9 mouse cellular contexts compared by ENCODE assay signal in the genomic region with DNA sequence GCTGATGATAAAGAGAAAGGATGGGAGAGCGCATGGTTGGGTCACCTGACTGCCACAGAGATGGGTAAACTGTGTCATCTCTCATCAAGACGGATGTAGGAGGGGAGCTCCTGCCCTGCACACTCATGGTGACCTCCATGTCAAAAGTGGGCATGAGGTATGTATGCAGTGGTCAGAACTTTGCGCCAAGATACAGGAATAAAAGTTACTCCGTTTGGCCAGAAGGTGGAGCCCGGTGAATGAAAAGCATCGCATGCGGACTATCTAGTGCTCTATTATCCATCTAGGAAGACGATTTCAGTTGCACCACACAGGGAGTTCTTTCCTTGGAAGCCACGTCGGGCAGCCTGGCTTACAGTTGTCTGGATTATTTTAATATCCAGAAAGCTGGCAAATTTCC. TPM values are rescaled to one million over a fixed set of nuclear protein-coding genes. Genes with fewer than 3 reads are reported as not detected.
A peak's percentile ranks its signal among the peaks of the same experiment; 100 is the strongest.
DNase-seq lines count a peak whose midpoint lies in the region; ATAC-seq and TF ChIP-seq lines count a peak whose summit lies in the region.
"Had no signal": no experiment of that assay in that cellular context is flagged by ENCODE, and none has a peak within 500 bp of the region (broad histone marks: within the 10 kb centered on the region; RNA-seq: fewer than 3 reads in every experiment).

No protein-coding gene starts in this region.

- no peak overlapping the region for H3K9ac ChIP-seq in hindbrain, embryonic 16.5 days (ENCODE audit: low read depth, low read length)
- no peak overlapping the region for H3K9ac ChIP-seq in midbrain, embryonic 12.5 days (replicated peaks)
- H3K9ac ChIP-seq: lung, embryonic 15.5 days had no signal

- no peaks in the 10 kb centered on the region for H3K4me1 ChIP-seq in heart, embryonic 10.5 days
- no peaks in the 10 kb centered on the region for H3K4me1 ChIP-seq in hindbrain, embryonic 16.5 days (ENCODE audit: control insufficient read depth, insufficient read depth, low read depth, low read length)
- H3K4me1 ChIP-seq in midbrain, embryonic 12.5 days, result no peaks in the 10 kb centered on the region
- H3K4me1 ChIP-seq: lung, embryonic 15.5 days had no signal

- peak; percentile 68 for TF ChIP-seq CTCF in left cerebral cortex, adult 2 months (IDR thresholded peaks at IDR 0.05)

- intact Hi-C loops in heart, postnatal 36 days (cut with DNase I), result loop anchor here (1.0 kb wide), 1 partner anchor 64 kb away; no protein-coding TSS in a partner anchor
- intact Hi-C loops in left cerebral cortex, adult 2 months (cut with DNase I), result loop anchor here (1.0 kb wide), 1 partner anchor 58 kb away; no protein-coding TSS in a partner anchor

- no peaks in the 10 kb centered on the region for H3K27me3 ChIP-seq in heart, embryonic 10.5 days (ENCODE audit: insufficient read depth, poor library complexity, severe bottlenecking)
- H3K27me3 ChIP-seq in hindbrain, embryonic 16.5 days (replicated peaks; ENCODE audit: control insufficient read depth, insufficient read depth, low read length), result no peaks in the 10 kb centered on the region
- no peaks in the 10 kb centered on the region for H3K27me3 ChIP-seq in midbrain, embryonic 12.5 days
- H3K27me3 ChIP-seq: lung, embryonic 15.5 days had no signal

- H3K4me3 ChIP-seq in heart, embryonic 10.5 days, result no peak overlapping the region
- H3K4me3 ChIP-seq in hindbrain, embryonic 16.5 days (ENCODE audit: low read length), result no peak overlapping the region
- H3K4me3 ChIP-seq in left cerebral cortex, adult 2 months, result no peak overlapping the region
- H3K4me3 ChIP-seq in midbrain, embryonic 12.5 days, result no peak overlapping the region
- H3K4me3 ChIP-seq: lung, embryonic 15.5 days had no signal

- no peak overlapping the region for H3K27ac ChIP-seq in heart, embryonic 10.5 days
- H3K27ac ChIP-seq in hindbrain, embryonic 16.5 days (ENCODE audit: low read depth, low read length), result no peak overlapping the region
- no peak overlapping the region for H3K27ac ChIP-seq in left cerebral cortex, adult 2 months
- H3K27ac ChIP-seq in midbrain, embryonic 12.5 days (replicated peaks), result no peak overlapping the region
- H3K27ac ChIP-seq: lung, embryonic 15.5 days had no signal

- H3K9me3 ChIP-seq in heart, embryonic 10.5 days, result no peaks in the 10 kb centered on the region
- H3K9me3 ChIP-seq in hindbrain, embryonic 16.5 days (ENCODE audit: control insufficient read depth, low read length), result no peaks in the 10 kb centered on the region
- no peaks in the 10 kb centered on the region for H3K9me3 ChIP-seq in midbrain, embryonic 12.5 days
- H3K9me3 ChIP-seq: lung, embryonic 15.5 days had no signal

- ATAC-seq in hindbrain, embryonic 16.5 days, result 0 out of 2 replicates have a peak, but pooled peaks have one; percentile 45
- ATAC-seq in midbrain, embryonic 12.5 days (ENCODE audit: low FRiP score, low read depth), result 0 out of 2 replicates have a peak, but pooled peaks have one; percentile 16

- WGBS in heart, embryonic 10.5 days, result 12% methylated on average over 10 of the region's 10 CpGs
- WGBS in hindbrain, embryonic 16.5 days, result 8% methylated on average over 10 of the region's 10 CpGs
- 11% methylated on average over 10 of the region's 10 CpGs for WGBS in midbrain, embryonic 12.5 days

- no peak overlapping the region for H3K4me2 ChIP-seq in hindbrain, embryonic 16.5 days (ENCODE audit: low read length)
- H3K4me2 ChIP-seq in midbrain, embryonic 12.5 days (replicated peaks), result no peak overlapping the region
- H3K4me2 ChIP-seq: lung, embryonic 15.5 days had no signal

- peak; percentile 5 to 16 for DNase-seq in heart, postnatal 36 days
- no peak for DNase-seq in heart, embryonic 10.5 days (ENCODE audit: low spot score)
- peak; percentile 24 for DNase-seq in Muller cell, postnatal 12 days (ENCODE audit: inconsistent ontology term)
- DNase-seq in cerebellum, postnatal 36 days, result peak; percentile 10 to 23
- DNase-seq in left cerebral cortex, adult 2 months (ENCODE audit: extremely low spot score in 1 of 2, low spot score in 2 of 2), result peak; percentile 37 to 52
- peak; percentile 27 for DNase-seq in telencephalon, adult 2 months (ENCODE audit: low read depth, low spot score)

- H3K36me3 ChIP-seq in heart, embryonic 10.5 days, result no peaks in the 10 kb centered on the region
- H3K36me3 ChIP-seq in hindbrain, embryonic 16.5 days (ENCODE audit: control insufficient read depth, insufficient read depth, low read length), result no peaks in the 10 kb centered on the region
- H3K36me3 ChIP-seq in midbrain, embryonic 12.5 days, result no peaks in the 10 kb centered on the region
- H3K36me3 ChIP-seq: lung, embryonic 15.5 days had no signal

RNA-seq across cellular contexts. Expression of a gene that starts 22.0 kb away (rescaled TPM):
- total RNA-seq in heart, postnatal 36 days (2021), result under 1 TPM; 0.14 to 0.33 TPM
- polyA plus RNA-seq in heart, embryonic 10.5 days (2016; fragmentation: Nextera tagmentation; extraction: Ambion mirVana), result 0.08 and 0.14 TPM in 2 replicates
- polyA plus RNA-seq in hindbrain, embryonic 16.5 days (2015; fragmentation: Nextera tagmentation; extraction: Ambion mirVana), result 0.30 and 0.39 TPM in 2 replicates
- under 1 TPM; 0.28 to 0.34 TPM for total RNA-seq in left cerebral cortex, adult 2 months (2021)
- polyA plus RNA-seq in midbrain, embryonic 12.5 days (2016; fragmentation: Nextera tagmentation; extraction: Ambion mirVana), result 0.09 and 0.17 TPM in 2 replicates

RNA-seq across cellular contexts. Expression of a gene that starts 52.8 kb away (rescaled TPM):
- 10 to 100 TPM; 31.1 to 37.5 TPM for total RNA-seq in heart, postnatal 36 days (2021)
- polyA plus RNA-seq in heart, embryonic 10.5 days (2016; fragmentation: Nextera tagmentation; extraction: Ambion mirVana), result 21.5 and 23.6 TPM in 2 replicates
- 17.8 TPM in 2 replicates for polyA plus RNA-seq in hindbrain, embryonic 16.5 days (2015; fragmentation: Nextera tagmentation; extraction: Ambion mirVana)
- 10 to 100 TPM; 73.4 to 76.2 TPM for total RNA-seq in left cerebral cortex, adult 2 months (2021)
- 24.2 and 25.4 TPM in 2 replicates for polyA plus RNA-seq in midbrain, embryonic 12.5 days (2016; fragmentation: Nextera tagmentation; extraction: Ambion mirVana)
